Mouse (Mus musculus) midbrain, postnatal 0 days (tissue): ENCODE data around the gene Krt78. TPM values are rescaled to one million over a fixed set of nuclear protein-coding genes. Genes with fewer than 3 reads are reported as not detected.

Experiments
- ATAC-seq: fragments of 200-750 bp; cut with Nextera tagmentation; 2 replicates; pipeline ENCODE4 v1.8.0; 2017; ENCODE audit warnings: moderate number of reproducible peaks, mild to moderate bottlenecking, moderate TSS enrichment, moderate library complexity; ENCODE audit not compliant: low FRiP score
- DNase-seq: peaks from one replicate; pipeline ENCODE4 v3.0.0-alpha.2; 2015; ENCODE audit warnings: low spot score
- H3K27ac ChIP-seq: fragments of 300-500 bp; sonication (generic); 2 replicates; pipeline ENCODE4 v1.5.1; 2014; ENCODE audit warnings: low read depth, mild to moderate bottlenecking, low read length, mixed read lengths
- H3K27me3 ChIP-seq: fragments of 300-500 bp; sonication (generic); 2 replicates; pipeline ENCODE4 v1.6.1; 2014; ENCODE audit warnings: low read length, control low read depth, mixed read lengths; ENCODE audit not compliant: insufficient read depth
- H3K36me3 ChIP-seq: fragments of 300-500 bp; sonication (generic); 2 replicates; pipeline ENCODE4 v1.6.1; 2014; ENCODE audit warnings: low read length, control low read depth, mixed read lengths; ENCODE audit not compliant: insufficient read depth
- H3K4me1 ChIP-seq: fragments of 300-500 bp; sonication (generic); 2 replicates; pipeline ENCODE4 v1.6.1; 2014; ENCODE audit warnings: mild to moderate bottlenecking, control low read depth, antibody characterized with exemption, low read length, mixed read lengths; ENCODE audit not compliant: insufficient read depth
- H3K4me2 ChIP-seq: fragments of 300-500 bp; sonication (generic); 2 replicates; pipeline ENCODE4 v1.6.1; 2014; ENCODE audit warnings: low read depth, mild to moderate bottlenecking, low read length, mixed read lengths; ENCODE audit not compliant: poor library complexity, severe bottlenecking
- H3K4me3 ChIP-seq: fragments of 300-500 bp; sonication (generic); 2 replicates; pipeline ENCODE4 v1.5.1; 2014; ENCODE audit warnings: low read depth, mild to moderate bottlenecking, low read length, moderate library complexity
- H3K9ac ChIP-seq: fragments of 300-500 bp; sonication (generic); replicated peaks from 2 replicates; pipeline ENCODE4 v1.6.1; 2014; ENCODE audit warnings: mild to moderate bottlenecking, low read length, moderate library complexity, mixed read lengths; ENCODE audit not compliant: poor library complexity, severe bottlenecking
- H3K9me3 ChIP-seq: fragments of 300-500 bp; sonication (generic); 2 replicates; pipeline ENCODE4 v1.6.1; 2016; ENCODE audit warnings: low read length, control low read depth
- CTCF ChIP-seq: IDR thresholded peaks from 2 replicates; pipeline ENCODE4 v1.5.1; 2016; ENCODE audit warnings: antibody characterized with exemption, mild to moderate bottlenecking
- WGBS: fragments of 180-500 bp; shearing (Covaris S2); extraction: QIAGEN DNeasy Blood & Tissue Kit; methylation state at CpG from one replicate; pipeline ENCODE4 v1.1.7; 2014; 5-methylcytosine and 5-hydroxymethylcytosine counted together
- polyA plus RNA-seq: library from polyadenylated mRNA; unstranded; fragments of >200 nt; fragmentation: Nextera tagmentation; extraction: Ambion mirVana; gene quantifications from 2 replicates; pipeline ENCODE4 v1.2.1, GENCODE M21; 2015
- total RNA-seq: library from RNA; depleted of rRNA; stranded (reverse); fragments of >200 nt; gene quantifications from 2 replicates; pipeline ENCODE4 v1.2.3, GENCODE M21; 2014

Gene Krt78
- total and polyA plus RNA-seq, 2 experiments from 2014 or later, result 0.49 TPM; not detected in 1

GRCm38 (mm10) chr15:101952733-101953474, 1.2 kb downstream of the Krt78 start:
- Histone ChIP-seq H3K4me2 (no peak overlapping the region), H3K4me1 (no peaks in the 10 kb centered on the region), H3K27ac (no peak overlapping the region), H3K4me3 (no peak overlapping the region), H3K9me3 (no peaks in the 10 kb centered on the region), H3K27me3 (no peaks in the 10 kb centered on the region), H3K9ac (no peak overlapping the region), H3K36me3 (no peaks in the 10 kb centered on the region)
- no peak for TF ChIP-seq CTCF
- DNase-seq (no peak), ATAC-seq (no peak)
- 94% methylated on average over 7 of the region's 7 CpGs for WGBS

GRCm38 (mm10) chr15:101945430-101945829, 8.7 kb downstream of the Krt78 start:
- no peaks in the 10 kb centered on the region for H3K9me3 ChIP-seq
- ATAC-seq (no peak), DNase-seq (no peak)
- H3K27me3 ChIP-seq, result no peaks in the 10 kb centered on the region
- WGBS, result 91% methylated on average over 1 of the region's 1 CpGs
- H3K4me2 ChIP-seq, result no peak overlapping the region
- no peak for TF ChIP-seq CTCF
- H3K4me1 ChIP-seq, result no peaks in the 10 kb centered on the region
- H3K36me3 ChIP-seq, result no peaks in the 10 kb centered on the region
- H3K4me3 ChIP-seq, result no peak overlapping the region
- no peak overlapping the region for H3K27ac ChIP-seq
- no peak overlapping the region for H3K9ac ChIP-seq

- Histone ChIP-seq H3K4me1 (no peaks in the 10 kb centered on the region), H3K9ac (no peak overlapping the region), H3K27me3 (no peaks in the 10 kb centered on the region), H3K4me3 (no peak overlapping the region), H3K4me2 (no peak overlapping the region), H3K36me3 (no peaks in the 10 kb centered on the region), H3K27ac (no peak overlapping the region), H3K9me3 (no peaks in the 10 kb centered on the region)
- no peak for ATAC-seq
- TF ChIP-seq CTCF, result no peak
- no peak for DNase-seq
- 72% methylated on average over 8 of the region's 8 CpGs for WGBS
Observed at GRCm38 (mm10) chr15:101941948-101942347, 12.1 kb downstream of the Krt78 start.

GRCm38 (mm10) chr15:101940274-101940829, 13.7 kb downstream of the Krt78 start, which contains the start of gene Krt79:
TSS of gene Krt79 (minus strand) at chr15:101940324.
- Histone ChIP-seq H3K36me3 (no peaks in the 10 kb centered on the region), H3K4me2 (no peak within 1 kb of the TSS), H3K4me1 (no peaks in the 10 kb centered on the region), H3K9ac (no peak within 1 kb of the TSS), H3K27ac (no peak within 1 kb of the TSS), H3K4me3 (no peak within 1 kb of the TSS), H3K9me3 (no peaks in the 10 kb centered on the region), H3K27me3 (no peaks in the 10 kb centered on the region)
- 64% methylated on average over 6 of the region's 6 CpGs for WGBS
- no peak for TF ChIP-seq CTCF
- ATAC-seq (no peak), DNase-seq (no peak)

GRCm38 (mm10) chr15:101938600-101939308, 15.3 kb downstream of the Krt78 start:
- no peak for TF ChIP-seq CTCF
- H3K4me2 ChIP-seq, result no peak overlapping the region
- WGBS, result 84% methylated on average over 9 of the region's 9 CpGs
- H3K27me3 ChIP-seq, result no peaks in the 10 kb centered on the region
- no peaks in the 10 kb centered on the region for H3K9me3 ChIP-seq
- H3K4me1 ChIP-seq, result no peaks in the 10 kb centered on the region
- ATAC-seq (no peak), DNase-seq (no peak)
- H3K4me3 ChIP-seq, result no peak overlapping the region
- H3K36me3 ChIP-seq, result no peaks in the 10 kb centered on the region
- H3K9ac ChIP-seq, result no peak overlapping the region
- no peak overlapping the region for H3K27ac ChIP-seq

GRCm38 (mm10) chr15:101933024-101933423, 21.1 kb downstream of the Krt78 start:
- no peak for TF ChIP-seq CTCF
- H3K4me2 ChIP-seq, result no peak overlapping the region
- H3K4me3 ChIP-seq, result no peak overlapping the region
- H3K27ac ChIP-seq, result no peak overlapping the region
- no peak overlapping the region for H3K9ac ChIP-seq
- ATAC-seq, result no peak
- H3K36me3 ChIP-seq, result no peaks in the 10 kb centered on the region
- 77% methylated on average over 6 of the region's 6 CpGs for WGBS
- DNase-seq, result no peak
- no peaks in the 10 kb centered on the region for H3K9me3 ChIP-seq
- peaks cover 8% of the 10 kb centered on the region; the same call in 1 of the 2 replicates for H3K27me3 ChIP-seq
- H3K4me1 ChIP-seq, result no peaks in the 10 kb centered on the region
